Mouse (Mus musculus): ENCODE measurements around the gene Macrod2. TPM values are rescaled to one million over a fixed set of nuclear protein-coding genes. Genes with fewer than 3 reads are reported as not detected.

The Macrod2 gene
- polyA plus RNA-seq (2012; fragmentation: generic; extraction: Trizol) = 1 to 10 TPM in 1 of 2 experiments, under 1 TPM in 1; 0.91 to 9.5 TPM

DNA sequence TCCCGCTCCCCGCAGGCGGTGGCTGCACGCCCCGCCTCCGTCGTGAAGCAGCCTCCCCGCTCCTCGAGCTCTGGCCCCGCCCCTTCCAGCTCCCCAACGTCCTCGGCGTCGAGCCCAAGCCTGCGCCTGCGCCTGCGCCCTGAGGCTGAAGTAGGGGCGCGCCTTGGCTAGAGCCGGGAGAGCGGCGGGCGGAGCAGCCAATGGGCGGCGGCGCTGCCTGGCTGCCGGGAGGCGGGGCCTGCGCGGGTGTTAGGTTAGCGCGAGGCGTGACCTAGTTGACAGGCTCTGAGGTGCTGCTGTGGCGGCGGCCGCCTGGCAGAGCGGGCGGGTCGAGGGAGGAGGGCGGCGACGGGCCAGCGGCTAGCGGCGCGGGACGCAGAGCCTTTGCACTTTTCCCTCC lies at the start of gene Macrod2:
Gene Macrod2, plus strand, starts transcription at position 131 of the 400 bp plus-strand sequence.

DNA sequence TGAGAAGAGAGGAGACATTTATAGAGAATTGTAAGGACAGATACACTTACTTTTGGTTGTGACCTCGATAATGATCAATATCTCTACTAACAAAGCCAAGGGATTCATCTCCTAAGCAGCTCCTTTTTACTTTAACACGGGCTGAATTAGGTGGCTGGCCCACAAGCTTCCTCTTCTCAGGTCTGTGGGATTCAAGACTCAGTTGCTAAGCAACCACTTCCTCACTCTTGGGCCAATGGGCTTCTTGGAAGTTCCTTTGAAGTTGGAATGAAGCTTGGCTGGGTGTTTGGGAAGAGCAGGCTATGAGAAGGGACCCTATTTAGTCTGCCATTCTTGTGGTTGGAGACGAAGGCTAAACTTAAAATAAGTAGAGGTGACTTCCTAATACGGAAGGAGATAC lies 5.6 kb upstream of the Macrod2 start, which contains the start of gene Sel1l2:
Gene Sel1l2, minus strand, starts transcription at position 182 of the 400 bp plus-strand sequence.

DNA sequence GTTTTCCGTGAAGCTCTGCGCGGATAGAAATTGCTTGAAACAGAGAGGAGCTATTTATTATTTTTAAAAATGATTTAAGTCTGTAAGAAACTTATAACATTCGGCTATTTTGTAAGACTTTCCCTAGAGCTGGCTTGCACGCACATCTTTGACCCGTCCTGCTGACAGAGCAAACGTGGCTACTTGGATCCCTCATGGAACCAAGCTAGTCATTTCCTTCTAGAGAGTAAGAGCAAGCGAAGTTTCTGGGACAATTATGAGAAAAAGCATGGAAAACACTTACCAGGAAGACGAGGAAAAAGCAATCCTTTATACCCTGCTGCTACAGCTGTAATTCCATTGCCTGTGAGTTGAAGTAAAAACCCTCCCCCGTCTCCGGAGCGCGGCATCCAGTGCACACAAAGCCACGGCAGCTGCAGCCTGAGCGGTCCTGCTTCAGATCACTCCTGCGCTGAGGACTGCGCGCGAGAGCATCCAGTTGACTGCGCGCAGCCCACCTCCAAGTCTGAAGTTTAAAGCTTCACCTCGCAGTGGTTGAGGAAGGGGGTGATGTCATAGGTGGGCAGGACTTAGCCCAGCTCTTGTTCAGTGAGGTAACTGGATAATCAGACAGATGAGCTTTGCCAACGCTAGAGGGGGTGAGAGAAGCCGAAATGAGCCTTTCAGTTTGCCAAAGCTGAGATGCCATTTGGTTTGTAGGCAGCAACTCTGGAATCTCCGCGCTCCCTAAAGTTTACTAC lies 276.0 kb downstream of the Macrod2 start, which contains the start of gene Flrt3:
Gene Flrt3, minus strand, starts transcription at position 507 of the 740 bp plus-strand sequence.

Other genes with a start within 250 kb of the Macrod2 start
- not detected for gene Gm17374, start 243.3 kb upstream of the Macrod2 start, polyA plus RNA-seq (2012; fragmentation: generic; extraction: Trizol)
- 1 to 10 TPM; 1.0 to 2.0 TPM for gene Esf1, start 224.7 kb upstream of the Macrod2 start, polyA plus RNA-seq (2012; fragmentation: generic; extraction: Trizol)
- 10 to 100 TPM in 1 of 2 experiments, 1 to 10 TPM in 1; 7.1 to 15.3 TPM for gene Ndufaf5, start 224.7 kb upstream of the Macrod2 start, polyA plus RNA-seq (2012; fragmentation: generic; extraction: Trizol)
- not detected for gene Sel1l2, start 5.6 kb upstream of the Macrod2 start, polyA plus RNA-seq (2012; fragmentation: generic; extraction: Trizol)